Mouse (Mus musculus) urinary bladder, postnatal 25 days (tissue): ENCODE measurements around the gene Ier5l.

Source experiments
- DNase-seq: peaks from one replicate; pipeline ENCODE4 v3.0.0; 2022; ENCODE audit warnings: low spot score

The Ier5l gene

DNA sequence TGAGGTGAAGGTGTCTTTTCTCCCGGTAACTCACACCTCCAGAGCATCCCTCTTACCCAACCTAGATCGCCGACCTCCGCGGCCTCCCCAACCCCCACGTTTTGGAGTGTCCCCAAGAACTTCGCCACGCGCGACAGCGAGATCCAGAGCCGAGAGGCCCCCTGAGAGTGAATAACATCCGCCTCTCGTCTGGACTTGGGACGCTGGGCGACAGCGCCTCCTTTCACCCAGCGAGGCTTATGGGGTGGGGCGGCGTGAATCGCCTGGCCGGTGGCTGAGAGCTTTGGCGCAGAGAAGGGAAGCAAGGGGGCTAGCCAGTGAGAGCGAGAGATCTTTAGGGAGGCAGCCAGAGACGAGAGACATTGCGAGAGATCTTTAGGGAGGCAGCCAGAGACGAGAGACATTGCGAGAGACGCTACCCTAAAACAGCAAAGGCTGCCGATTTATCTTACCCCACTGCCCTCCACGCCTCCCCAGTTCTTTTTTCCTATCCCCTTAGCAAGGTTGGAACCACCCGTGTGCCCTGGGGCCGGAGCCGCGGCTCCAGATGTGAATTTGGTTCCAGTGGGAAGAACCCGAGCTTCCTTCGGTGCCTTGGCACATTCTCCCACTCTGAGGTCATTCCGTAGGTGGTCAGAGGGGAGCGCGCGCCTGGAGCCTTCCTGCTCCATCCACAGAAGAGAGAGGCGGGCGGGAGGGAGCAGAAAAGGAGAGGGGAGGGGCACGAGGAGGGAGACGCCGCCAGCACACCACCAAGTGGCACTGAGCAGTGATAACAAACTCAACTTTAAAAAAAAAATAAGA is 3.7 kb downstream of the Ier5l start:
- DNase-seq: peak; percentile 70

DNA sequence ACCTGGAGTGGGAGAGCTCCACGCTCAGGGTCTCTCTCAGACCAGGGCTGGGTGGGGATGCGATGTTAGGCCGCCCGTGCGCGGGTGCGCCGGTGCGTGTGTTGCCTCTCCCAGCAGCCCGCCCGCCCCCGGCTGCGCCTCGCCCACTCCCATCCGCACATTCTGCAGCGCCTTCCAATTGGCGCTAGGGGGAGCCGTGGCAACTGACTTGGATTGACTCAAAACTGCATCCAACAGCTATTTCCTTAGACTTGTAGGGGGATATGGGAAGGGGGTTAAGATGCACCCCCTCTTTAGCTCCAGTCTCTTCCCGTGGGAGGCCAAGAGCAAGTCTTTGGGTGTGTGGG is 4.2 kb downstream of the Ier5l start:
- DNase-seq: peak; percentile 72

DNA sequence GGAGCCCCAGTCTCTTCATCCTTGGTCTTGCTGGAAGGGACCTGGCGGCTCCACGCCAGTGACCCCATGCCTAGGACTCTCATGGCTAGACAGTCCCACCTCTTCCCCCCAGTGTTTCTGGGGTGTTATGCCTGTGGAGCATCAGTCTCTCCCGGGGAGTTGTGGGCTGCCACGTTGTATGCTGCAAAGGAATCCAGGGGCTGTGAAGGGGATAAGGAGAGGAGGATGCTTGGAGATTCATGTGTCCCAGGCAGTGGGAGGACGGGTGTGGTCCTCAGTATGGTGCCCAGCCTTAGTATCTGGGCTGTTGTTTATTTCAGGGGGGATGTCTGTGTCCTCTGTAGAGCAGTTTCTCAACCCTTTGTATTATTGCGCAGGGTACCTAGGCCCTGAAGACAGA is 5.0 kb downstream of the Ier5l start:
- DNase-seq: no peak

DNA sequence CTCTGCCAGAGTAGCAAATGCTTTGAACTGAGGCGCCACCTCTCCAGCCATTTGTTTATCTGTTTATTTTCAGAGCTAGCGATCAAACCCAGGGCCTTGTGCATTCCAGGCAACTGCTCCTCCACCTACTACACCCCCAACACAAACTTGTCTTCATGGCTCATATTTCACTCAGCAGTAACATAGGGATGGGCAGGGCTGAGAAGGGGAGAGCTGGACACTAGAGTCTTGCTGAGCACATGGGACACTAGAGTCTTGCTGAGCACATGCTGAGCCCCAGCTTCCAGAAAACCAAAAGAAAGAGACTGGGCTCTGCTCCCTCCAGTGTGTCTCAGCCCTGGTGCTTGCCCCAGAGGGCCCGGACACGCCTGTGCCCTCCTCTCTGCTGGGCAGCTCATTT is 7.2 kb downstream of the Ier5l start:
- no peak for DNase-seq

DNA sequence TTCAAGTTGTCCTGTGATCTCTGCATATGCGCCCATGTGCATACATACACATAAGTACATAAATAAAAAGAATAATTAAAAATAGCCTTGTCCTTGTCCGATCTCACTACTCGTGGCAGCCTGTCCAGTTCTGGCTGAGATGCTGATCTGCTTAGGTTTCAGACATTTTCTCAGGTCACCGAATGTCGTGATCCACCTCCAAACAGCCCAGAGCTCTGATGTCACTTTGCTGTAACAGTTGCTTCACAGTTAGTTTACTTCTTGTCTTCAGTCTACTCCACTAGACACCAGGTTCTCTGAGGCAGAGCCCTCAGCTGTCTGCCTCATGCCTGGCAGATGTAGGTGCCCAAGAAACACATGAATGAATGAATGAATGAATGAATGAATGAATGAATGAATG is 9.6 kb downstream of the Ier5l start:
- no peak for DNase-seq

DNA sequence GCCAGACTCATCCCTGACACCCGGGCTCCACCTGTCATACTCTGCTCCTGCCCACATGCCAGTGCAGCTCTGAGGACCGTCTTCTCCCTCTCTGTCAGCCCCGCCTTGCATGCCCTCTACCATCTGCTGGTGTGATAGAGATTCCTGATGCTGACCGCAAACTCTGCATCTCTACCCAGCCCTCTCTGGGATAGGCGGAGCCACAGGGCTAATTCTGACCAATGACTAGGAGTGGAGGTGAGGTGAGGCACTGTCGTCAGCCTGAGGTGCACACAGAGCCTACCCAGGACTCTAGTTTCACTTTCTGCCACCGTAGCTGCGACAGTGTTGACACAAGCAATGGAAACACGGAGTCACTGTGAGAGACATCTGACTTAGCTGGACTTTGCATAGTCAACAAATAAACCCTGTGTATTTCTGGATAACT is 10.1 kb downstream of the Ier5l start:
- peak; percentile 51 for DNase-seq

DNA sequence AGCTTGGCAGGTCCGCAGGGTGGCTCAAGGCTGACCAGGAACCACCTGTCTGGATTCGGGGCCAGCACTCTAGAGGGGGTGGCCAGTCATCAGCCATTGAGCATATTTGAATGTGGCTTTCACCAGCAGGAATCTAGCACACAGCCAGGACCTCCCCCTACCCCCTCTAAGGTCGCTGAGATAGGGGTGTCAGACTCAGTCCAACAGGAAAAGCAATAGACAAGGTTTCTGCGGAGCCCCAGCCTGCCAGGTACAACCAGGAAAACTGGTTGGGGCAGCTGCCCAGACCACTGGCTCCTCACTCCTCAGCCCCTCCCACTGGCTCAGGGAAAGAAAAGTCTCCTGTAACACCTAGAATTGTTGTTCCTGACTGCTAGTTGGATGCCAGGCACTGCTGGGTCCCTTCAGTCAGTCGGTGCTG is 10.7 kb downstream of the Ier5l start:
- DNase-seq: peak; percentile 61

DNA sequence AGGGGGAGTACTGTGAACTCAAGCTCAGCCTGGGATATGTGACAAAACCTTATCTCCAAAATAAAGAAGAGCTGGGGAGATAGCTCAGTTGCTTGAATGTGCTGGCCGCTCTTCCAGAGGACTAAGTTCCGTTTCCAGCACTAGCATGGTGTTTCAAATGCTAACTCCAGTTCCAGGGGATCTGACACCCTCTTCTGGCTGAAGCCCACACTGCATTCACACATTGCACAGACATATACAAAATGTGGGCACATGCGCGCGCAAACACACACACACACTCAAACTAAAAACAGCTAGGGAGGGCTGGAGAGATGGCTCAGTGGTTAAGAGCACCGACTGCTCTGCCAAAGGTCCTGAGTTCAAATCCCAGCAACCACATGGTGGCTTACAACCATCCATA is 14.8 kb downstream of the Ier5l start:
- DNase-seq: no peak

DNA sequence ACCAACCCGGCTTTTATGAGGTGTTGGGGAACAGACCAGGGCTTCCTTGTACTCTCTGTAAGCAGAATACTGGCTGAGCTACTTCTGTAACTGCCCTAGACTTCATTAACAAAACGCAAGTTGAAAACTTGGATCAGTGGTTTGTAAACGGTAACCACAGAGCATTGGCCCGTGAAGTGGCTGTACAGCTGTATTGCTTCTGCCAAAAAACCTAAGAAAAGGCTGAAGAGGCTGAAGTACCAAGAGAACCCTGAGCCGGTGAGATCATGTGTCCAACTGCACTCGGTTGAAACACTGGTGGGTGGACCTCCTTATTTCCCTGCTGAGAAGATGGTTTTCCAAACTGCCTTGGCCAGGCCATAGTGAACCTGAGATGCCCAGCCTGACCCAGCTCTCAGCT is 15.7 kb downstream of the Ier5l start:
- no peak for DNase-seq

DNA sequence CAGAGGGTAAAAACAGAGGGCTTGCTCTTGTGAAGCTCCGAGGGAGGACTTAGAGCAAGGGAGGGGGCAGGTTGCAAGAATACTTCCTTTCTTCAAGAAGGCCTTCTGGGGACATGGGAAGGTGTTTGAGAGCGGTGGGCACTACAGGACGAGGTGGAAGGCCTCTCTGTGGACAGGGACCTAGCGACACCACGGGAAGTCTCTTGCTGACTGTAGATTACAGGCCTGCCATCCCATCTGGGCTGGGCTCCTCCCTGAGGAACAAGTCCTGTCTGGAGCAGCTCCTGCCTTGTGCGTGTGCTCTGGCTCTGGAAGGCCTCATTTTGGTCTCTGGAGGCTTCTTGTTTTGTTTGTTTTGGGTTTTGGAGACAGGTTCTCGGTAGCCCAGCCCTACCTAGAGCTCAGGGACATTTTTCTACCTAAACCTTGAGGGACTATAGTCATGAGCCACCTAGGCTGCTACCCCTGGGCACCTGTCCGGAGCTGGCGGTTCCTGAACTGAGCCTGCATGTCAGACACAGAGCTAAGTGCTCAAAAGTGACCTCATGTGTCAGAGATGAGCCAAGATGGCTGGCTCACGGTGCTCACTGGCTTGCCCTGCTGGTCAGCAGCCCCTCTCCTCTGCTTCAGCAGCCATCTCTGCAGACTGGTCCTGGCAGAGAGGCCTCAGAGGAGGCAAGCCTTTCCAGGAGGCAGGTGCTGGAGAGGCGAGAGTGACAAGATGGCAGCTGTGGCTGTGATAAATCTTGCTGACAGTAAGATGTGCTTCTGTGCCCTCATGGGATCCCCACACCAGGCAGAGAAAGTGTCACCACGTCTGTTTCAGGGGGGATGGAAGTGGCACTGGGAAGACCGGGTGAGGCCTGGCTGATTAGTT is 17.7 kb downstream of the Ier5l start:
- no peak for DNase-seq

DNA sequence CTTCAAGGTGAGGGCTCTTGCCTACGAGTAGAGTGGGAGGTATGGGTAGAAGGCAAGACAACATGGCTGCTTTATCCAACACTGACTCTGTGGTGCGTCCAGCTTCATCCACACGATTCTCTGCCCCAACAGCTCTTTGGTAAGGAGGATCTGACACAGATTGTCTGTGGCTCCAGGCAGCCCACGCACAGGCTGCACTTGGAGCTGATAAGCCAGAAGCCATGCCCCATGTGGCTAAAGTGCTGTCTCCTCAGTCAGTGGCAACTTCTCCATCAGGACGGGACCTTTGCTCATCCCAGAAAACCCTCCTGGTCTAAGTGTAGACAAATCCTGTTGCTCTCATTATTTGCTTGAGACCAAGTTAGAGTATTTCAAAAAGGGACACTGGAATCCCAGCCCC is 19.4 kb downstream of the Ier5l start:
- DNase-seq: no peak

DNA sequence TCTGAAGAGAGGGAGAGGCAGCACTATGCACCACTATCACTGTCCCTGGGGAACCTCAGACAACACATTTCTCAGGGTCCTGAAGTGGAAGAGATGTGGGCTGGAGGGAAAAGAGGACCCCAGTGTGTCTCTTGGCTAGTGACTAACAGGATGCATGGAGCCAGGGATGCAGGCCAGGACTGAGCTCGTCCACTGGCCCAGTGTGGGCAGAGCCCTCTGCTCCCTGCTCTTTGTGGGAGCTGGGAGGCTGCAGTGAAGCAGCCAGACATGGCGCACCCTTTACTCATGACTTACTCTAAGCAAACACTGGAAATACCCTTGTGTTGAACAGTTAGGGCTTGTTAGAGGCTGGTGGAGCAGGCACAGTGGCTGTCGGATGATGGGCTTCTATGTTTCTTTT is 20.4 kb downstream of the Ier5l start:
- DNase-seq: no peak

DNA sequence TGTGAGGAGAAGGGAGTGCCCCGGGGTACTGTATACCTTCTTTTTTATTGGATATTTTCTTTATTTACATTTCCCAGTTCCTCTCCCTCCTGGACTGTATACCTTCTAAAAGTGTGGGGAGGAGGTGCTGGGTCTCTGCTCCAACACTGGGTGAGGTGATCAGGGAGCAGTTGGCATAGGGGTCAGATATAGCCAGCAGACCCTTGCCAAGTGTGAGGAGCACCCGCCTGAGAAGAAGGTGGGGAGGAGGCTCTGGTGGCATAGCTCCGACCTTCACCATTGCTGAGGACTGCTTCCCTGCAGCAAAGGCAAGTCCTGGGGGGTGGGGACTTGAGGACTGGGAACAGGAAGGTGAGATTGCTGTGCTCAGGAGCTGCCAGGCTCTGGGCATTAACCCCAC is 22.5 kb downstream of the Ier5l start:
- DNase-seq: no peak

DNA sequence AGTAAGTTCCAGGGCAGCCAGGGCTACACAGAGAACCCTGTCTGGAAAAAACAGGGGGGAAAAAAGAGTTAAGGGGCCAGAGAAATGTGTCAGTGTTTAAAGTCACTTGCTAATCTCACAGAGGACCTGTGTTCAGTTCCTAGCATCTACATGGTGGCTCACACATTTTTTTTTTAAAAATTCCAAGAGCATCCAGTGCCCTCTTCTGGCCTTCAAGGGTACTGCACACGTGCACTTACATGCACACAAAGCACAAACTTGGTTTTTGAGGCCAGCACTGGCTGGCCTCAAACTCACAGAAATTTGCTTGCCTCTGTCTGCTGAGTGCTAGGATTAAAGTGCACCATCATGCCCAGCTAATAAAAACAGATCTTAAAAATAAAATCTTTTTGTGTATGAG is 23.5 kb downstream of the Ier5l start:
- no peak for DNase-seq

DNA sequence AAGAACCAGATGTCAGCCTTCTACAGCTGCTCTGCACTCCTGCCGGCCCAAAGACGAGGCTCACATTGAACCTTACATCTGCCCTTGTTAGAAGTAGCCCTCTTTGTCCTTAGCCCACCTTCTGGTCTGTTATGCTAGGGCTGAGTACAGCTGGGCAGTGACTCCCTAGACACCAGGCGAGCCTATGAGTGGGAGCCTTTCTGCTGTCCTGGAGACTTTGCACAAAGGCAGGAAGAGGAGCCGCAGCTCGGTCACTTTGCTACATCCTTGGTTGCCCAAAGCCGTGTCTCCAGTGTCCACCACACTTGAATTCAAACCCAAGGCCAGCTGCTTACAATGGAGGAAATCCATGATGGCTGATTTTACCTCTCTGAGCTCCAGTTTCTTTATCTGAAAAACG is 25.6 kb downstream of the Ier5l start:
- DNase-seq: no peak

DNA sequence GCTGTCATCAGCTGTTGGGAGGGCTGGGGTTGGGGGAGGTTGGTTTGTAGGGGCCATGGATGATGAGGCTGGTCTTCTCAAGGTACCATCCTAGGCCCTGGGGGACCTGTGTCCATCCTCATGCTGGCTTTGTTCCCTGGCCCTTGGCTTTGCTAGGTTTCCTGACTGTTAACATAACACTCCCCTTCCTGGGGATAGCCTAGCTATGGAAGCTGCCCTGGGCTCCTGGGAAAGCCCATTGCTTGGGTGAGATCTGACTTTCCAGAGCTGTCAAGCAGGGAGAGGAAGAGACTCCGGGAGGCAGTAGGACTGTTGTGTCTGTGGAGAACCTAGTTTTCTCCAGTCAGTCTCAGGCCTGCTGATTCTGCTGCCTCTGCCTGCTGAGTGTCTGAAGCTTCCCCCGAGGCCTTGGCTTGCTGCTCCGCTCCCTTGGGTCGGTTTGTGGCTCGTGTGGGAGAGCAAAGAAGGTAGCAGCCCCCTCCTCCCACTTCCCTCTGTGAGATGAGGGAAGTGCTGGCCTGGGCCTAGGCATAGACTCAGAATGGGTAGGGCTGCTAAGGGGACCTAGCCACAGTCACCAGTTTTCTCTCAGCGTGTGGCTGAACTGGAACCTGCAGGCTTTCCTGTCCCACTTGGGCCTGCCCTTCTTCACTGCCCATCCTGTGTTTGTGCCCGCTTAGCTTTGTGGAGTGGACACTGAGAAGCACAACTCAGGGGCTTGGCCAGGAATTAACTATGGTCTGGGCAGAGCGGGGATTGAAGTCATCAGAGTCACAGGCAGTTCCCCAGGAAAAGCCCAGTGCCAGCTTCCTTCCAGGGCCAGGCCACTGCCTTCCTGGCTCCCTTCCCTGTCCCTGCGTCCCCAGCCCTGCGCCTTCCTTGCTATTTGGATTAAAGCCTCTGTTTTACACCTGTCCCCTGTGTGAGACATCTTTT is 26.9 kb downstream of the Ier5l start:
- no peak for DNase-seq

DNA sequence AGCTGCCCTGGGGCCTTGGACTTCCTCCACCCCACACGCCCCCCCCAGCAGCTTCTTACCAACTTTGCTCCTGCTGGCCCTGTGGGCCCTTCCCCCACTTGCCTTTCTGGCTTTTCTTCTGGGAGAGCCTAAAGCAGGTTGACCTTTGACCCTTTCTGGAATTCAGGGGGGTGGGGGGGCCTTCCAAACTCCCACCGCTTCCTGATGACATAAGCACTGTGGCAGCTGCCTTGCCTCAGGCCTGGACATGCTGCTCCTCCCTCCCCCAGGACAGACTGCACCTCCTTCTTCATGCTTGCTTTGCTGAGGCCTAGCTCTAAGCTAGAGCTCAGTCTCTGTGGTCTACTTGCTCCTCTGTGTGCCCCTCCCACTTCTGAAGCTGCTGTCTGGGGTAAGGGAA is 28.7 kb downstream of the Ier5l start:
- DNase-seq: peak; percentile 60

DNA sequence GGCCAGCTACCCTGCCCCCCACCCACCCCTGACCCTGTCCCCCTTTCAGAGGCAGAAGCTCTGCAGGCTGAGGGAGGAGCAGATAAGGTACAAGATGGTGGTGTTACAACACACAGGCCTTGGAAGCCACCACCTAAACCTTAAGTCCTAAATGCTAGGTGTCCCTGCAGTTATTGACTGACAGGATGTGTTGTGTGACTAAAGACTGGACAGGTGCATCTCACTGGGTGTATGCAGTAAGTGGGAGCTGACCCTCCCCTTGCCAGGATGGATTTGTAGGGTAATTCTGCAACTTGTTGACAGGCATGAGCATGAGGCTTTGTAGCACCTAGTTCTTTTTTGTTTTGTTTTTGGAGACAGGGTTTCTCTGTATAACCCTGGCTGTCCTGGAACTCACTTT is 29.6 kb downstream of the Ier5l start:
- DNase-seq: no peak

DNA sequence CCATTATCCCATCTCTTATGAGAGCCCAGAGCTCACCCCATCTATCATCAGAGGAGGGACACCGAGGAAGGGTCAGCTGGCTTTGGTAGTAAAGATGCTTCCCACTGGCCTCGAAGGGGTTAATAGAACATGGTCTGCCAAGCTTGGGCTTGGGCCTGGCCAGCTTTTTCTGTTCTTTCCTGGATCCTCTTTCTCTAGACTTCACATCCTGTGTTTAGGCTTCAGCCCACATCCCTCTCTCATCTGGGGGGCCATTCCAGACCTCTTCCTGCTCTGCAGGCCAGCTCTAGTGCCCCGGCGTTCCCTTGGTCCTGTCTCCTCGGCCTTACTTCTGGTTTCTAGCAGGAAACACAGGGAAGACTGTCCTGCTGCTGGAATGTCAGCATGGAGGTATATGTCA is 30.0 kb downstream of the Ier5l start:
- DNase-seq: no peak

DNA sequence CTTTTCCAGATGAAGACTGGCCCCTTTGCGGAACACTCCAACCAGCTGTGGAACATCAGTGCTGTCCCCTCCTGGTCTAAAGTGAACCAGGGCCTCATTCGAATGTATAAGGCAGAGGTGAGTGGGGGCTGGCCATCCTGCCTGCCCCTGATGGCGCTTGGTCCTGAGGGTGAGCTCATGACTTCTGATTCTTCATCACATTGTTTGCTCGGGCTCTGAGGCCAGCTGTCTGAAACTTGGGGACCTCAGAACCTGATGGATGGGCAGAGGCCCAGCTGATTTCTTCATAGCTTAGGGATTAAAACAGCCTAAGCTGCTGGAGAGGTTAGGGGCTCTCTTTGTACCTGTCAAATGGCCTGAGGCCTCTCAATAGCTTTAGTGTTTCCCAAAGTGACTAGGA is 30.7 kb downstream of the Ier5l start:
- no peak for DNase-seq

DNA sequence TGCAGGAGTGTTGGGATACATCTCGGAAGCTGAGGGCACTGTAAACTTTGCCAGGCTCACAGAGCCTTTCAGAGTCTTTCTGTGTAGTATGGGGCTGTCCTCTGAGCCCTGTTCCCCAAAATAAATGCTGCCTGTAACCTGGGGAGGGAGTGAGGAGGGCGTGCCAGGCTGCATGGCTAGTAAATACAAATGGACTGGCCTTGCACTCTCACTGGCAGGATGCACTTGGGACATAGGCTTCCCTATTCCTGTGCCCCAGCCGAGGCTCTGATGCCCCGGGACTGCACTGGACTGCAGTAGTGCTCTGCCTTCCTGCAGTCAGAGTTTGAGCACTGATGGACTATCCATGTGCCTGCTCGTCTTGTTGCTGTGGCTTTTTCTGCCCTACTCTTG is 31.5 kb downstream of the Ier5l start:
- no peak for DNase-seq
